In genomic region chr3:91957173-91957572, GRCm38 (mm10) we compare ENCODE assay signal across 23 mouse cellular contexts. TPM values are rescaled to one million over a fixed set of nuclear protein-coding genes. Genes with fewer than 3 reads are reported as not detected.
"Had no signal": no experiment of that assay in that cellular context is flagged by ENCODE, and none has a peak within 500 bp of the region (broad histone marks: within the 10 kb centered on the region; RNA-seq: fewer than 3 reads in every experiment).

No protein-coding gene starts in this region.

- ATAC-seq: midbrain, embryonic 16.5 days had no signal

- H3K36me3 ChIP-seq: midbrain, embryonic 10.5 days; midbrain, embryonic 12.5 days; neural tube, embryonic 12.5 days; stomach, embryonic 15.5 days had no signal

- H3K4me3 ChIP-seq: midbrain, embryonic 10.5 days; midbrain, embryonic 12.5 days; neural tube, embryonic 12.5 days; stomach, embryonic 15.5 days had no signal

- H3K27me3 ChIP-seq: midbrain, embryonic 12.5 days; neural tube, embryonic 12.5 days; stomach, embryonic 15.5 days had no signal

- H3K9me3 ChIP-seq: midbrain, embryonic 12.5 days; neural tube, embryonic 12.5 days; stomach, embryonic 15.5 days had no signal

- H3K9ac ChIP-seq: lung, embryonic 14.5 days; midbrain, embryonic 12.5 days; neural tube, embryonic 12.5 days; stomach, embryonic 15.5 days had no signal

- H3K27ac ChIP-seq: midbrain, embryonic 10.5 days; midbrain, embryonic 12.5 days; neural tube, embryonic 12.5 days; stomach, embryonic 15.5 days; stomach, postnatal 0 days had no signal

- DNase-seq: lung, adult 18-20 months; lung, embryonic 14.5 days; lung, postnatal 10 days; lung, postnatal 4 days; midbrain, embryonic 14.5 days; right cerebral cortex, postnatal 14 days; thymus, adult 2 months; thymus, postnatal 25 days; thymus, postnatal 4 days had no signal

- H3K4me1 ChIP-seq: midbrain, embryonic 10.5 days; midbrain, embryonic 12.5 days; neural tube, embryonic 12.5 days; stomach, embryonic 15.5 days had no signal

- H3K4me2 ChIP-seq: lung, embryonic 14.5 days; midbrain, embryonic 12.5 days; neural tube, embryonic 12.5 days; stomach, embryonic 15.5 days had no signal

RNA-seq across cellular contexts. Expression of gene Pglyrp3, which starts 57.2 kb away (rescaled TPM):
- total RNA-seq: megakaryocyte, adult 5-6 weeks; megakaryocyte-erythroid progenitor cell, adult 5-6 weeks; monocyte, adult 5-6 weeks; neutrophil, adult 5-6 weeks had no signal
- polyA plus RNA-seq: lung, embryonic 14.5 days; lung, embryonic 16.5 days; midbrain, embryonic 10.5 days; midbrain, embryonic 12.5 days; midbrain, embryonic 14.5 days; midbrain, embryonic 16.5 days; neural tube, embryonic 12.5 days; neural tube, embryonic 14.5 days; spleen, adult 2 months; urinary bladder, adult 2 months had no signal
